Mouse (Mus musculus): Measurements from ENCODE around the gene Nr2f6. TPM values are rescaled to one million over a fixed set of nuclear protein-coding genes. Genes with fewer than 3 reads are reported as not detected.

Gene Nr2f6
- polyA plus RNA-seq, 1 experiment from 2014 or later = 28.6 TPM

DNA sequence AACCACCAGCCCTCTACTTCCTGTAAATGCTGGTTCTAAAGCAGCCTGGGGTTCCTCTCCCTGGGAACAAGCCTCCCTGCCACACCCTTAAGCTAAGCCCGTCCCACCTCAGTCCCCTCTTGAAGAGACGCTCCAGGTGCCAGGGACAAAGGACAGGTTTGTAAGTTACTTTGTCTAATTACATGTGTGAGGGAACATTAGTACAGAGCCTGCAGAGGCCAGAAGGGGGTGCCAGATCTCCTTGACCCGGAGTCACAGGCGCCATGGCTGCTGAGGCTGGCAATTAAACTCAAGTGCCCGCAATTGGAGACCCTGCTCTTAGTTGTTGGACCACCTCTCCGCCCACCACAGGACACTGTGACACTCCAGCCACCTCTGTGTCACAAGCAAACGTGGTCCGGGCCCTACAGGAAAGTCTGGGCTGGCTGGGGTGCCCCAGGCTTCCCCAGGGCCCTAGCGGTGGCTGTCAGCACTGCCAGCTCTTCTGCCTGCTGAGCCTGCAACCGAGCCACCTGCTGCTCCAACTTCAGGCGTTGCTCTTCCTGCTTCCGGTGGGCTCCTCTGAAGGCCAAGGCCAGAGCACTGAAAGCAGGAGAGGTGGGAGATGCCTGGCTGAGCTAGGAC, 3.6 kb upstream of the Nr2f6 start:
- no peak overlapping the region for H3K4me2 ChIP-seq
- no peak overlapping the region for H3K27ac ChIP-seq (replicated peaks)
- no peak for ATAC-seq (ENCODE audit: low FRiP score)
- H3K27me3 ChIP-seq (replicated peaks) = no peaks in the 10 kb centered on the region
- no peaks in the 10 kb centered on the region for H3K9me3 ChIP-seq (replicated peaks)
- no peak overlapping the region for H3K9ac ChIP-seq (replicated peaks)
- 71% methylated on average over 12 of the region's 12 CpGs for WGBS
- no peaks in the 10 kb centered on the region for H3K36me3 ChIP-seq
- H3K4me3 ChIP-seq (replicated peaks) = no peak overlapping the region
- peaks cover 19% of the 10 kb centered on the region for H3K4me1 ChIP-seq

GRCm38 (mm10) chr8:71383860-71384259, 2.1 kb upstream of the Nr2f6 start:
- no peak overlapping the region for H3K27ac ChIP-seq (replicated peaks)
- H3K27me3 ChIP-seq (replicated peaks) = no peaks in the 10 kb centered on the region
- H3K4me2 ChIP-seq = no peak overlapping the region
- H3K4me3 ChIP-seq (replicated peaks) = no peak overlapping the region
- ATAC-seq (ENCODE audit: low FRiP score) = no peak
- H3K4me1 ChIP-seq = peaks cover 33% of the 10 kb centered on the region
- H3K36me3 ChIP-seq = no peaks in the 10 kb centered on the region
- no peaks in the 10 kb centered on the region for H3K9me3 ChIP-seq (replicated peaks)
- no peak overlapping the region for H3K9ac ChIP-seq (replicated peaks)
- WGBS = 60% methylated on average over 3 of the region's 3 CpGs

DNA sequence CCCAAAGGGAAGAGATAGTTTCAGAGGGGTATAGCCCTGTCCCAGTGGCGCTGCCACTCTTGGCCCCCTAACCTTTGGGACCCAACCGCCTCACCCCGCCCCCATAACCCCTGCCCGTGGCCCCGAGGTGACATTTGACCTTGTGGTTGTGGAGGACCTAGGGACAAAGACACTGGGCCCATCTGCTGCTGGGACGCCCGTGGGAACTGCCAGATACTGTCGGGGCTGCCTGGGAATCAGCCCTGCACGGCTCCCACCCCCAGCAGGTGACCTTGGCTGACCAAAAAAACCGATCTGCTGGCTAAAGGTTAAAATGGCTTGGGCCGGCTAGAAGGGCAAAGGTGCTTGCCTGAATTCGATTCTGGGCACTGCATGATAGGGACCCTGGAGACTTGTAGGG, 1.6 kb upstream of the Nr2f6 start:
- Histone ChIP-seq H3K36me3 (no peaks in the 10 kb centered on the region), H3K27me3 (replicated peaks) (no peaks in the 10 kb centered on the region), H3K9me3 (replicated peaks) (no peaks in the 10 kb centered on the region), H3K4me3 (replicated peaks) (no peak overlapping the region), H3K4me2 (0 out of 2 replicates have a peak overlapping the region, but pooled peaks have one; percentile 99), H3K9ac (replicated peaks) (no peak overlapping the region), H3K27ac (replicated peaks) (no peak overlapping the region), H3K4me1 (peaks cover 38% of the 10 kb centered on the region)
- WGBS = 14% methylated on average over 12 of the region's 12 CpGs
- ATAC-seq (ENCODE audit: low FRiP score) = no peak

DNA sequence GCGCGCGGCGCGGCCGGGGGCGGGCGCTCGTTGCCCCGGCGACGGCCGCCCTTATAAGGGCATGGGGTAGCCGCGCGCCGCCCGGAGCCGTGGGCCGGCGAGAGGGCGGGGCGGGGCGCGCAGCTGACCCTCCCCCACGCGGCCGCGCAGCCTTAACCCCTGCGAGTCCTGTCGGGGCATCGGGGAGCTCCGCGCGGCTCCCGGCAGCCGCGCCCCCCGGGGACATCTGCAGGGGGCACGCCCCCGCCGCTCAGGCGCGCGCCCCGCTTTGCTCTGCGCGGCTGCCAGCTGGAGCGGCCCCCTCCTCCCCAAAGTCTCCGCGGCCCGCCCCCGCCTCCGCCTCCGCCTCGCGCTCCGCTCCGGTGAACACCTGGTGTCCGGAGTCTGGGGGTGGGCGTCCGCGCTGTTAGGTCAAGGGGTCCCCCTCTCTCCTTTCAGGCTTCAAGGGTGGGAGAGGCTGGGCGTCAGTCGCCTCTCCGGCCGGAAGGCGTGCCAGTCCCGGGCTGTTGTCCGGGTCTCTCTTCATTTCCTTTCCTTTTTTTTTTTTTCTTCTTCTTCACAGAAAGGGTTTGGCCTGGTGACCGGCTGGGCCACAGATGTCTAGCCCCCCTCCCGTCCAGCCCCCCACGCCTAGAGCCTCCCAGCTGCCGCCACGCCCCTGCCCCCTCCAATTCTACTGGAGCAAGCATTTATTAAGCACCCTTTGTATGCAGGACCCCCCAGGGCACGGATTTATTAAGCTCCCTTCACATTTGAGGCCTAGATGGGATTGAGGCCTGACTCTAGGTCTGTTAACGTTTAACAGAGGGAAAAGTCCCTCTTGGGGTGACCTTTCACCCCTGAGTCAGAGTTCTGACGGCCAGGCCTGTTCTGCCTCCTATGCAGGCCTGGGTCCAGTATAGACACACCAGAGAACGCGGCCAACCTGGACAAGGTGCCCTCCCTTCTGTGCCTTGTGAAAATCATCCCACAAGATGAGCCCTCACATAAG, 506 bp upstream of the Nr2f6 start:
- H3K4me3 ChIP-seq (replicated peaks) = peak overlapping the region; percentile 70
- H3K27ac ChIP-seq (replicated peaks) = peak overlapping the region; percentile 81
- peaks cover 42% of the 10 kb centered on the region for H3K4me1 ChIP-seq
- H3K4me2 ChIP-seq = peak overlapping the region; percentile 99
- H3K9me3 ChIP-seq (replicated peaks) = no peaks in the 10 kb centered on the region
- 1% methylated on average over 60 of the region's 80 CpGs for WGBS
- H3K27me3 ChIP-seq (replicated peaks) = no peaks in the 10 kb centered on the region
- ATAC-seq (ENCODE audit: low FRiP score) = peak; percentile 86
- peak overlapping the region; percentile 72 for H3K9ac ChIP-seq (replicated peaks)
- peaks cover 3% of the 10 kb centered on the region; the same call in 1 of the 2 replicates for H3K36me3 ChIP-seq

GRCm38 (mm10) chr8:71380178-71381171, 1.3 kb downstream of the Nr2f6 start:
- H3K9ac ChIP-seq (replicated peaks) = peak overlapping the region; percentile 72
- H3K36me3 ChIP-seq = peaks cover 7% of the 10 kb centered on the region; the same call in 1 of the 2 replicates
- no peaks in the 10 kb centered on the region for H3K27me3 ChIP-seq (replicated peaks)
- WGBS = 1% methylated on average over 72 of the region's 72 CpGs
- no peak overlapping the region for H3K27ac ChIP-seq (replicated peaks)
- H3K9me3 ChIP-seq (replicated peaks) = no peaks in the 10 kb centered on the region
- peak overlapping the region; percentile 99 for H3K4me2 ChIP-seq
- no peak for ATAC-seq (ENCODE audit: low FRiP score)
- peak overlapping the region; percentile 70 for H3K4me3 ChIP-seq (replicated peaks)
- peaks cover 59% of the 10 kb centered on the region for H3K4me1 ChIP-seq

DNA sequence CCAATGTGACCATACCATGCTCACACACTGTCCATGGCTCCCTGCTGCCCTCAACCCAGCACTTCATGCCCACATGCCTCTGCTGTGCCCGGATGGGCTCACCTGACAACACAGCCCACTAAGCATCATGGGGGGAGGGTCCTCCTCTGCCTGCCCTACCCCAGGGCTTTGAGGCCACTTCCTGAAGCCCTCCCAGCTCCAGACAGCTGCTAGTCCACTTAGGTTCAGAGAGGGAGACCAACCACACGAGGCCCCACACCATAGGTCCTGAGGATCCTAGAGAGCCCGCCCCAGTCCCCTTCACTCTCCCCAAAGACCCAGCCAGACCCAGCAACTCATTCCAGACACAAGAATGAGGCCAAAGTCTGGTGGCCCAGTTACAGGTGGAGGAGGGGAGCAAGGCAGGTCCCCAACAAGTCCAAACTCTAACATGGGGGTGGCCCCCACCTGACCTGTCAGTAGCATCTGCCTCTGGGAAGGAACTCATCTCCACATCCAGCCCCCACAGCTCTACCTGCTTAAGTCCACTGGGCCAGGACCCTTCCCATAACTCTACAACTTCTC, 2.2 kb downstream of the Nr2f6 start:
- H3K9me3 ChIP-seq (replicated peaks) = no peaks in the 10 kb centered on the region
- no peaks in the 10 kb centered on the region for H3K27me3 ChIP-seq (replicated peaks)
- 45% methylated on average over 3 of the region's 3 CpGs for WGBS
- H3K9ac ChIP-seq (replicated peaks) = peak overlapping the region; percentile 72
- H3K36me3 ChIP-seq = peaks cover 9% of the 10 kb centered on the region
- peak overlapping the region; percentile 70 for H3K4me3 ChIP-seq (replicated peaks)
- H3K4me2 ChIP-seq = peak overlapping the region; percentile 99
- H3K4me1 ChIP-seq = peaks cover 66% of the 10 kb centered on the region
- ATAC-seq (ENCODE audit: low FRiP score) = no peak
- H3K27ac ChIP-seq (replicated peaks) = no peak overlapping the region

- ATAC-seq (ENCODE audit: low FRiP score) = no peak
- H3K9ac ChIP-seq (replicated peaks) = no peak overlapping the region; the same call in 1 of the 2 replicates
Observed at GRCm38 (mm10) chr8:71379008-71379407, 2.8 kb downstream of the Nr2f6 start.

GRCm38 (mm10) chr8:71376423-71377030, 5.2 kb downstream of the Nr2f6 start:
- Histone ChIP-seq H3K27me3 (replicated peaks) (no peaks in the 10 kb centered on the region), H3K4me1 (peaks cover 60% of the 10 kb centered on the region), H3K4me2 (peak overlapping the region; percentile 77), H3K4me3 (replicated peaks) (peak overlapping the region; percentile 42), H3K9ac (replicated peaks) (peak overlapping the region; percentile 58), H3K9me3 (replicated peaks) (no peaks in the 10 kb centered on the region), H3K36me3 (peaks cover 21% of the 10 kb centered on the region), H3K27ac (replicated peaks) (peak overlapping the region; percentile 81)
- no peak for ATAC-seq (ENCODE audit: low FRiP score)
- 24% methylated on average over 8 of the region's 8 CpGs for WGBS

More at GRCm38 (mm10) chr8:71379008-71379407, 2.8 kb downstream of the Nr2f6 start:
- no peaks in the 10 kb centered on the region for H3K9me3 ChIP-seq (replicated peaks)
- peaks cover 68% of the 10 kb centered on the region for H3K4me1 ChIP-seq
- H3K36me3 ChIP-seq = peaks cover 15% of the 10 kb centered on the region
- no peaks in the 10 kb centered on the region for H3K27me3 ChIP-seq (replicated peaks)
- H3K4me2 ChIP-seq = peak overlapping the region; percentile 99
- H3K4me3 ChIP-seq (replicated peaks) = peak overlapping the region; percentile 70
- WGBS = 25% methylated on average over 4 of the region's 4 CpGs
- H3K27ac ChIP-seq (replicated peaks) = no peak overlapping the region

DNA sequence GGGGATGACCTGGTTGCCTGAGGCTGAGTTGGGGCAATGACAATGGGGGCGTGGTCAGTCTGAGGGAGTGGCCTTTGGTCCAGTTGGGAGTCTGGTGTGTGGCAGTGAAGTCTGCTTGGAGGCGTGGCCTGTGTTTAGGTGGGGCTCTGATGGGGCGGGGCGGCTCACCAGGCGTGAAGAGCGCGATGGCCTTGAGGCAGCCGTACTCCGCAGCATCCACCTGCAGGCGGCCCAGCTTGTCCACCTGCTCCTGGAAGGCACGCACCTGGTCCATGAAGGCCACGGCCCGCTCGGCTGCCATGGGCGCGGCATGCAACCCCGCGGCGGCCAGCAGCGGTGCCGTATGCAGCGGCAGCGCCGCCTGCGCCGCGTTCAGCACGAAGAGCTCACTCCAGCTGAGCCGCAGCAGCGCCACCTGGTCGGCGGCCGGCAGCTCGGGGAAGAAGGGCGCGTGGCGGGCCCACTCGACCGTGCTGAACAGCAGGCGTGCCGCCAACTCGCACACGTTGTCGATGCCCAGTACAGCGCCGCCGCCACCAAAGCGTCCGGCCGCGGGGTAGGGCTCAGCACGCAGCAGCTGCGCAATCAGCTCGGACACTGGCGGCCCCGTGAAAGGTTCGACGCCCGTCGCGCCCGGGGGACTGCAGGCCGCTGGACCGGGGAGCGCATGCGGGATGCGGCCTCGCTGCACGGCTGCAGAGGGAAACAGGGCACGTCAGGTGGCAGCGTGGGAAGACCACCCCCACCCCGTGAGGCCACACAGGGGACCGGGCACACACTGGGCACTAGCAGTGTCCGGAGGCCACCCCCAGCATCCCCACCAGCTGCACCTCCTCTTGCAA, 6.0 kb downstream of the Nr2f6 start:
- Histone ChIP-seq H3K4me3 (replicated peaks) (peak overlapping the region; percentile 42), H3K9ac (replicated peaks) (peak overlapping the region; percentile 58), H3K27me3 (replicated peaks) (no peaks in the 10 kb centered on the region), H3K27ac (replicated peaks) (peak overlapping the region; percentile 81), H3K4me2 (peak overlapping the region; percentile 77), H3K4me1 (peaks cover 55% of the 10 kb centered on the region), H3K36me3 (peaks cover 21% of the 10 kb centered on the region), H3K9me3 (replicated peaks) (no peaks in the 10 kb centered on the region)
- 4% methylated on average over 74 of the region's 74 CpGs for WGBS
- peak; percentile 9; the same call in 1 of the 2 replicates for ATAC-seq (ENCODE audit: low FRiP score)

All from neural tube, embryonic 15.5 days (tissue).